ENCODE assay signal across 9 mouse cellular contexts in genomic region chr16:5931680-5932079, GRCm38 (mm10). TPM values are rescaled to one million over a fixed set of nuclear protein-coding genes. Genes with fewer than 3 reads are reported as not detected.
DNase-seq lines count a peak whose midpoint lies in the region; ATAC-seq and TF ChIP-seq lines count a peak whose summit lies in the region.
"Had no signal": no experiment of that assay in that cellular context is flagged by ENCODE, and none has a peak within 500 bp of the region (broad histone marks: within the 10 kb centered on the region; RNA-seq: fewer than 3 reads in every experiment).

No protein-coding gene starts in this region.

- DNase-seq in intestine, embryonic 14.5 days (ENCODE audit: low spot score): peak; percentile 74
- peak; percentile 90 for DNase-seq in cerebellum, adult 9-10 months
- peak; percentile 70 to 95 for DNase-seq in frontal cortex, adult 2 months (ENCODE audit: extremely low spot score in 1 of 2, low spot score in 1 of 2)
- DNase-seq in left cerebral cortex, postnatal 10 days (ENCODE audit: extremely low spot score in 1 of 2, low spot score in 2 of 2): peak; percentile 78 to 85
- DNase-seq in midbrain, postnatal 0 days (ENCODE audit: low spot score): peak; percentile 82

- no peaks in the 10 kb centered on the region for H3K27me3 ChIP-seq in intestine, embryonic 14.5 days (replicated peaks; ENCODE audit: control insufficient read depth, insufficient read depth, low read length)
- no peaks in the 10 kb centered on the region for H3K27me3 ChIP-seq in intestine, embryonic 15.5 days (replicated peaks)
- H3K27me3 ChIP-seq in intestine, embryonic 16.5 days (replicated peaks; ENCODE audit: control insufficient read depth, insufficient read depth, low read length): no peaks in the 10 kb centered on the region
- no peaks in the 10 kb centered on the region for H3K27me3 ChIP-seq in midbrain, postnatal 0 days (ENCODE audit: insufficient read depth, low read length)
- H3K27me3 ChIP-seq in testis, adult 2 months (ENCODE audit: control insufficient read depth, insufficient read depth, low read length): no peaks in the 10 kb centered on the region

- no peak overlapping the region for H3K27ac ChIP-seq in intestine, embryonic 14.5 days (ENCODE audit: low read depth)
- no peak overlapping the region for H3K27ac ChIP-seq in intestine, embryonic 15.5 days
- H3K27ac ChIP-seq in intestine, embryonic 16.5 days (ENCODE audit: low read length): no peak overlapping the region
- H3K27ac ChIP-seq in midbrain, postnatal 0 days (ENCODE audit: low read depth, low read length): no peak overlapping the region
- no peak overlapping the region for H3K27ac ChIP-seq in testis, adult 2 months (ENCODE audit: control insufficient read depth, insufficient read depth, low read depth, low read length)

- H3K4me1 ChIP-seq in intestine, embryonic 14.5 days (replicated peaks; ENCODE audit: control insufficient read depth, insufficient read depth, low read length): no peaks in the 10 kb centered on the region
- no peaks in the 10 kb centered on the region for H3K4me1 ChIP-seq in intestine, embryonic 15.5 days (replicated peaks)
- no peaks in the 10 kb centered on the region for H3K4me1 ChIP-seq in intestine, embryonic 16.5 days (ENCODE audit: control insufficient read depth, insufficient read depth, low read length)
- H3K4me1 ChIP-seq in midbrain, postnatal 0 days (ENCODE audit: insufficient read depth, low read length): peaks cover 2% of the 10 kb centered on the region; the same call in 1 of the 2 replicates
- peaks cover 5% of the 10 kb centered on the region for H3K4me1 ChIP-seq in testis, adult 2 months (ENCODE audit: control insufficient read depth, insufficient read depth, low read length)

- H3K36me3 ChIP-seq in intestine, embryonic 14.5 days (ENCODE audit: control insufficient read depth, insufficient read depth, low read length): no peaks in the 10 kb centered on the region
- H3K36me3 ChIP-seq in intestine, embryonic 15.5 days: no peaks in the 10 kb centered on the region
- H3K36me3 ChIP-seq in intestine, embryonic 16.5 days (ENCODE audit: control insufficient read depth, insufficient read depth, low read length): no peaks in the 10 kb centered on the region
- H3K36me3 ChIP-seq in midbrain, postnatal 0 days (ENCODE audit: insufficient read depth, low read length): no peaks in the 10 kb centered on the region
- H3K36me3 ChIP-seq in testis, adult 2 months (ENCODE audit: control insufficient read depth, insufficient read depth, low read length): no peaks in the 10 kb centered on the region
- H3K36me3 ChIP-seq: G1E had no signal

- no peak for ATAC-seq in intestine, embryonic 14.5 days (replicated peaks; ENCODE audit: low FRiP score, low TSS enrichment, low read depth)
- no peak for ATAC-seq in intestine, embryonic 15.5 days
- 0 out of 2 replicates have a peak, but pooled peaks have one; percentile 13 for ATAC-seq in intestine, embryonic 16.5 days
- ATAC-seq in midbrain, postnatal 0 days (ENCODE audit: low FRiP score): no peak

- intact Hi-C loops in left cerebral cortex, postnatal 10 days (cut with DNase I): loop anchor here (5.0 kb wide), 1 partner anchor 49 kb away; no protein-coding TSS in a partner anchor

- peak; percentile 82 for TF ChIP-seq CTCF in midbrain, postnatal 0 days (IDR thresholded peaks at IDR 0.05)
- TF ChIP-seq CTCF in testis, adult 2 months (IDR thresholded peaks at IDR 0.05; ENCODE audit: control insufficient read depth, insufficient read depth, insufficient replicate concordance, low read depth, low read length): peak; percentile 45; the same call in 1 of the 2 replicates

- H3K4me2 ChIP-seq in intestine, embryonic 14.5 days (ENCODE audit: low read length): no peak overlapping the region
- H3K4me2 ChIP-seq in intestine, embryonic 15.5 days (replicated peaks): no peak overlapping the region
- H3K4me2 ChIP-seq in intestine, embryonic 16.5 days (ENCODE audit: low read depth, low read length): no peak overlapping the region
- H3K4me2 ChIP-seq in midbrain, postnatal 0 days (ENCODE audit: low read depth, low read length, poor library complexity, severe bottlenecking): no peak overlapping the region

- 24% methylated on average over 7 of the region's 7 CpGs for WGBS in intestine, embryonic 14.5 days
- 25% methylated on average over 7 of the region's 7 CpGs for WGBS in intestine, embryonic 15.5 days
- WGBS in intestine, embryonic 16.5 days: 27% methylated on average over 7 of the region's 7 CpGs
- 32% methylated on average over 7 of the region's 7 CpGs for WGBS in midbrain, postnatal 0 days

- no peak overlapping the region for H3K9ac ChIP-seq in intestine, embryonic 14.5 days (ENCODE audit: low read length)
- H3K9ac ChIP-seq in intestine, embryonic 15.5 days: no peak overlapping the region
- no peak overlapping the region for H3K9ac ChIP-seq in intestine, embryonic 16.5 days (ENCODE audit: low read depth, low read length)
- no peak overlapping the region for H3K9ac ChIP-seq in midbrain, postnatal 0 days (replicated peaks; ENCODE audit: low read length, poor library complexity, severe bottlenecking)

- no peak for TF ChIP-seq POLR2A in testis, adult 2 months (IDR thresholded peaks at IDR 0.05; ENCODE audit: control insufficient read depth, low read depth, low read length)

- no peaks in the 10 kb centered on the region for H3K9me3 ChIP-seq in intestine, embryonic 14.5 days (ENCODE audit: control insufficient read depth, low read length)
- H3K9me3 ChIP-seq in intestine, embryonic 15.5 days: no peaks in the 10 kb centered on the region
- no peaks in the 10 kb centered on the region for H3K9me3 ChIP-seq in intestine, embryonic 16.5 days (ENCODE audit: control insufficient read depth, low read length)
- H3K9me3 ChIP-seq in midbrain, postnatal 0 days (ENCODE audit: low read length): no peaks in the 10 kb centered on the region

- H3K4me3 ChIP-seq in intestine, embryonic 14.5 days (ENCODE audit: low read depth, low read length): no peak overlapping the region
- H3K4me3 ChIP-seq in intestine, embryonic 15.5 days (replicated peaks): no peak overlapping the region
- H3K4me3 ChIP-seq in intestine, embryonic 16.5 days (ENCODE audit: low read length): no peak overlapping the region
- H3K4me3 ChIP-seq in midbrain, postnatal 0 days (ENCODE audit: low read depth, low read length): no peak overlapping the region
- H3K4me3 ChIP-seq in testis, adult 2 months (ENCODE audit: control insufficient read depth, low read depth, low read length): no peak overlapping the region

RNA-seq across cellular contexts. Expression of gene Rbfox1, which starts 46.5 kb away (rescaled TPM):
- 2.7 and 3.3 TPM in 2 replicates for polyA plus RNA-seq in intestine, embryonic 14.5 days (2014; fragmentation: Nextera tagmentation; extraction: Ambion mirVana)
- polyA plus RNA-seq in intestine, embryonic 15.5 days (2015; fragmentation: Nextera tagmentation; extraction: Ambion mirVana): 3.3 and 4.5 TPM in 2 replicates
- polyA plus RNA-seq in frontal cortex, adult 2 months (2012; rRNA removed): 115 and 136 TPM in 2 replicates
- 3.0 and 3.9 TPM in 2 replicates for polyA plus RNA-seq in intestine, embryonic 16.5 days (2015; fragmentation: Nextera tagmentation; extraction: Ambion mirVana)
- total RNA-seq in left cerebral cortex, postnatal 10 days (2021): 100 to 1,000 TPM; 264 to 278 TPM
- total RNA-seq in midbrain, postnatal 0 days (2014; rRNA removed): 142 and 177 TPM in 2 replicates
- 242 and 278 TPM in 2 replicates for polyA plus RNA-seq in midbrain, postnatal 0 days (2015; fragmentation: Nextera tagmentation; extraction: Ambion mirVana)
- polyA plus RNA-seq in testis, adult 2 months (2012; rRNA removed): 0.17 and 0.23 TPM in 2 replicates
- total RNA-seq: G1E had no signal
- polyA plus RNA-seq: G1E had no signal

Comparison
In these comparisons a context has a peak if more than half of its experiments do, and no peak if none do; other contexts are left out.
1. RNA of gene Rbfox1, which starts 46.5 kb away (polyA plus RNA-seq): 242 to 278 TPM in midbrain, postnatal 0 days and 115 to 136 TPM in frontal cortex, adult 2 months; 3.0 to 3.9 TPM in intestine, embryonic 16.5 days, 2.7 to 3.3 TPM in intestine, embryonic 14.5 days, 3.3 to 4.5 TPM in intestine, embryonic 15.5 days and 0.17 to 0.23 TPM in testis, adult 2 months; every median in the first group is over 10 times any median in the second.
2. Peak in every context shown above with its lines, with median percentiles within 50 percentile points of each other: DNase-seq.